11 mouse cellular contexts compared by ENCODE assay signal in the genomic region with DNA sequence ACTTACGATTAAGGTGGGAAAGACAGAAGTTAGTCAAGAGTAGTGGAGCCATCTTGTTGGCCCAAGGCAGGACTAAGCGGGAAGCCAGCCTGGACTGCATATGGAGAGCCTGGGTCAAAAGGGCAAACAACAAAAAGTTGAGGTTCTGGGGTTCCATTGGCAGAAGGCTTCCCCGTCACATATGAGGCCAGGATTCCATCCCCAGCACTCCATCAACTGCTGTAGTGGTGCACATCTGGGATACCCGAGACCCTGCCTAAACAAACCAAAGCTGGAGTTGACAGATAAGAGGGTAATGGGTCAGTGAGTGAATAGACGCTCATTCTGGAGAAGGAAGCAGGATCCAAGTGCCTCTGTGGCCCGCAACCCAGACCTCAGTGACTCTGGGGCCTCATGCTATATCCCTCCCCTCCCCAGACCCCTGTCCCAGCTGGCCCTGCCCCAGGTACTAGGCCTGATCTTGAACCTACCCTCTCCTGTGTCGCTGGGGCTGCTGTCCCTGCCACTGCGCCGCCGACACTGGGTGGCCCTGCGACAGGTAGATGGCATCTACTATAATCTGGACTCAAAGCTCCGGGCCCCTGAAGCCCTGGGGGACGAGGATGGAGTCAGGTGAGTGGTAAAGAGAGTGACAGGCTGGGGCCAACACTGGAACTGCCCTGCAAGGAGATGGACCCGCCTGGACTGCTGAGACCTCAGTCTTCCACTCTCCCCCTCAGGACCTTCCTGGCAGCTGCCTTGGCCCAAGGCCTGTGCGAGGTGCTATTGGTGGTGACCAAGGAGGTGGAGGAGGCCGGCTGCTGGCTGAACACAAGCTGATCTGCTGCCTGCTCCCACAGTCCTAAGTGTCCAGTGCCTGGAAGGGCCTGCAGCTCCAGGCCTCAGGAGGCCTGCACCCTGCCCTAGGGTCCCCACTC. TPM values are rescaled to one million over a fixed set of nuclear protein-coding genes. Genes with fewer than 3 reads are reported as not detected.
DNase-seq lines count a peak whose midpoint lies in the region; ATAC-seq and TF ChIP-seq lines count a peak whose summit lies in the region.
"Had no signal": no experiment of that assay in that cellular context is flagged by ENCODE, and none has a peak within 500 bp of the region (broad histone marks: within the 10 kb centered on the region; RNA-seq: fewer than 3 reads in every experiment).

No protein-coding gene starts in this region.

- H3K27me3 ChIP-seq in lung, embryonic 15.5 days, result no peaks in the 10 kb centered on the region
- peaks cover 19% of the 10 kb centered on the region for H3K27me3 ChIP-seq in embryonic facial prominence, embryonic 15.5 days
- H3K27me3 ChIP-seq in liver, embryonic 12.5 days (replicated peaks), result peaks cover 33% of the 10 kb centered on the region

- H3K9ac ChIP-seq in lung, embryonic 15.5 days, result no peak overlapping the region
- no peak overlapping the region for H3K9ac ChIP-seq in embryonic facial prominence, embryonic 15.5 days
- H3K9ac ChIP-seq in liver, embryonic 12.5 days, result peak overlapping the region; percentile 90

- WGBS in lung, embryonic 15.5 days, result 65% methylated on average over 16 of the region's 16 CpGs
- WGBS in lung, adult 2 months, result 71% methylated on average over 16 of the region's 16 CpGs
- WGBS in embryonic facial prominence, embryonic 15.5 days, result 80% methylated on average over 16 of the region's 16 CpGs
- WGBS in liver, embryonic 12.5 days (ENCODE audit: insufficient replicate concordance), result 77% methylated on average over 16 of the region's 16 CpGs

- intact Hi-C loops in heart, postnatal 14 days (cut with DNase I), result no loop called here

- no peak for ATAC-seq in lung, embryonic 15.5 days (ENCODE audit: borderline replicate concordance, extremely low read depth, low FRiP score, low TSS enrichment)
- no peak for ATAC-seq in embryonic facial prominence, embryonic 15.5 days (ENCODE audit: insufficient number of reproducible peaks, low FRiP score, low TSS enrichment, low read depth)
- ATAC-seq in liver, embryonic 12.5 days, result no peak
- ATAC-seq: activated CD4-positive, CD25-positive, alpha-beta regulatory T cell, adult 4 months had no signal

- TF ChIP-seq POLR2A in lung, adult 2 months (IDR thresholded peaks at IDR 0.05; ENCODE audit: borderline replicate concordance, extremely low read depth, low read depth, low read length), result no peak

- peak overlapping the region; percentile 80 for H3K27ac ChIP-seq in lung, embryonic 15.5 days
- H3K27ac ChIP-seq in embryonic facial prominence, embryonic 15.5 days (replicated peaks), result peak overlapping the region; percentile 8; the same call in 1 of the 2 replicates
- peak overlapping the region; percentile 96 for H3K27ac ChIP-seq in liver, embryonic 12.5 days
- H3K27ac ChIP-seq: kidney, postnatal 0 days had no signal

- no peak overlapping the region for H3K4me2 ChIP-seq in lung, embryonic 15.5 days
- no peak overlapping the region for H3K4me2 ChIP-seq in embryonic facial prominence, embryonic 15.5 days (replicated peaks)
- H3K4me2 ChIP-seq in liver, embryonic 12.5 days, result peak overlapping the region; percentile 88

- H3K4me1 ChIP-seq in lung, embryonic 15.5 days, result peaks cover 72% of the 10 kb centered on the region
- H3K4me1 ChIP-seq in lung, adult 2 months (ENCODE audit: control insufficient read depth, insufficient read depth, low read length), result peaks cover 13% of the 10 kb centered on the region
- H3K4me1 ChIP-seq in embryonic facial prominence, embryonic 15.5 days, result peaks cover 47% of the 10 kb centered on the region
- H3K4me1 ChIP-seq in liver, embryonic 12.5 days, result peaks cover 83% of the 10 kb centered on the region

- no peak for TF ChIP-seq CTCF in lung, adult 2 months (IDR thresholded peaks at IDR 0.05; ENCODE audit: insufficient read depth, low read length)

- no peaks in the 10 kb centered on the region for H3K36me3 ChIP-seq in lung, embryonic 15.5 days
- peaks cover 4% of the 10 kb centered on the region; the same call in 1 of the 2 replicates for H3K36me3 ChIP-seq in embryonic facial prominence, embryonic 15.5 days
- H3K36me3 ChIP-seq in liver, embryonic 12.5 days, result peaks cover 22% of the 10 kb centered on the region

- peak; percentile 93 for DNase-seq in heart, adult 11 months
- no peak for DNase-seq in heart, postnatal 14 days
- no peak for DNase-seq in lung, adult 2 months
- DNase-seq in spleen, postnatal 36 days (ENCODE audit: low spot score in 2 of 2), result no peak
- DNase-seq in spleen, adult 12 weeks (ENCODE audit: low spot score), result no peak

- H3K9me3 ChIP-seq in lung, embryonic 15.5 days, result no peaks in the 10 kb centered on the region
- H3K9me3 ChIP-seq in embryonic facial prominence, embryonic 15.5 days (replicated peaks), result no peaks in the 10 kb centered on the region
- no peaks in the 10 kb centered on the region for H3K9me3 ChIP-seq in liver, embryonic 12.5 days (replicated peaks)

- no peak overlapping the region for H3K4me3 ChIP-seq in lung, embryonic 15.5 days
- no peak overlapping the region for H3K4me3 ChIP-seq in lung, adult 2 months (replicated peaks; ENCODE audit: extremely low read depth, low read depth, low read length)
- no peak overlapping the region for H3K4me3 ChIP-seq in embryonic facial prominence, embryonic 15.5 days (replicated peaks)
- H3K4me3 ChIP-seq in liver, embryonic 12.5 days, result peak overlapping the region; percentile 85

RNA-seq across cellular contexts. Expression of a gene that starts 3.2 kb away (rescaled TPM):
- total RNA-seq in heart, postnatal 14 days (2021), result 100 to 1,000 TPM; 105 to 111 TPM
- 109 and 111 TPM in 2 replicates for polyA plus RNA-seq in lung, embryonic 15.5 days (2015; fragmentation: Nextera tagmentation; extraction: Ambion mirVana)
- polyA plus RNA-seq in lung, adult 2 months (2012; rRNA removed), result 164 and 175 TPM in 2 replicates
- polyA plus RNA-seq in embryonic facial prominence, embryonic 15.5 days (2015; fragmentation: Nextera tagmentation; extraction: Ambion mirVana), result 121 and 124 TPM in 2 replicates
- 189 and 194 TPM in 2 replicates for polyA plus RNA-seq in liver, embryonic 12.5 days (2016; fragmentation: Nextera tagmentation; extraction: Ambion mirVana)

RNA-seq across cellular contexts. Expression of a gene that starts 5.8 kb away (rescaled TPM):
- 1 to 10 TPM in 1 of 2 experiments, under 1 TPM in 1; 1.00 to 1.1 TPM for total RNA-seq in heart, postnatal 14 days (2021)
- polyA plus RNA-seq in lung, embryonic 15.5 days (2015; fragmentation: Nextera tagmentation; extraction: Ambion mirVana), result 0.62 and 0.88 TPM in 2 replicates
- 0.24 and 0.50 TPM in 2 replicates for polyA plus RNA-seq in lung, adult 2 months (2012; rRNA removed)
- 0.20 and 0.81 TPM in 2 replicates for polyA plus RNA-seq in embryonic facial prominence, embryonic 15.5 days (2015; fragmentation: Nextera tagmentation; extraction: Ambion mirVana)
- polyA plus RNA-seq in liver, embryonic 12.5 days (2016; fragmentation: Nextera tagmentation; extraction: Ambion mirVana), result 5.5 and 6.4 TPM in 2 replicates
- total RNA-seq: granulocyte monocyte progenitor cell, adult 5-6 weeks had no signal
- polyA plus RNA-seq: activated CD4-positive, CD25-positive, alpha-beta regulatory T cell, adult 4 months had no signal

RNA-seq across cellular contexts. Expression of a gene that starts 25.4 kb away (rescaled TPM):
- 10 to 100 TPM; 95.4 to 98.8 TPM for total RNA-seq in heart, postnatal 14 days (2021)
- 107 and 108 TPM in 2 replicates for polyA plus RNA-seq in lung, embryonic 15.5 days (2015; fragmentation: Nextera tagmentation; extraction: Ambion mirVana)
- polyA plus RNA-seq in lung, adult 2 months (2012; rRNA removed), result 250 and 268 TPM in 2 replicates
- polyA plus RNA-seq in embryonic facial prominence, embryonic 15.5 days (2015; fragmentation: Nextera tagmentation; extraction: Ambion mirVana), result 140 and 149 TPM in 2 replicates
- polyA plus RNA-seq in liver, embryonic 12.5 days (2016; fragmentation: Nextera tagmentation; extraction: Ambion mirVana), result 70.6 and 74.8 TPM in 2 replicates

RNA-seq across cellular contexts. Expression of a gene that starts 25.4 kb away (rescaled TPM):
- 1 to 10 TPM; 5.3 to 6.5 TPM for total RNA-seq in heart, postnatal 14 days (2021)
- polyA plus RNA-seq in lung, embryonic 15.5 days (2015; fragmentation: Nextera tagmentation; extraction: Ambion mirVana), result 9.1 and 11.1 TPM in 2 replicates
- 9.5 and 10.3 TPM in 2 replicates for polyA plus RNA-seq in lung, adult 2 months (2012; rRNA removed)
- 12.0 and 14.7 TPM in 2 replicates for polyA plus RNA-seq in embryonic facial prominence, embryonic 15.5 days (2015; fragmentation: Nextera tagmentation; extraction: Ambion mirVana)
- 2.8 and 3.3 TPM in 2 replicates for polyA plus RNA-seq in liver, embryonic 12.5 days (2016; fragmentation: Nextera tagmentation; extraction: Ambion mirVana)

RNA-seq across cellular contexts. Expression of a gene that starts 42.1 kb away (rescaled TPM):
- total RNA-seq in heart, postnatal 14 days (2021), result 10 to 100 TPM; 18.7 to 19.7 TPM
- polyA plus RNA-seq in lung, embryonic 15.5 days (2015; fragmentation: Nextera tagmentation; extraction: Ambion mirVana), result 0.88 and 0.98 TPM in 2 replicates
- 4.5 and 4.9 TPM in 2 replicates for polyA plus RNA-seq in lung, adult 2 months (2012; rRNA removed)
- polyA plus RNA-seq in embryonic facial prominence, embryonic 15.5 days (2015; fragmentation: Nextera tagmentation; extraction: Ambion mirVana), result 1.3 TPM in 2 replicates
- polyA plus RNA-seq in liver, embryonic 12.5 days (2016; fragmentation: Nextera tagmentation; extraction: Ambion mirVana), result 0.07 TPM in 1 of 2 replicates, not detected in the other
- total RNA-seq: granulocyte monocyte progenitor cell, adult 5-6 weeks had no signal
- polyA plus RNA-seq: activated CD4-positive, CD25-positive, alpha-beta regulatory T cell, adult 4 months had no signal

Comparison
In these comparisons a context has a peak if more than half of its experiments do, and no peak if none do; other contexts are left out.
1. H3K27ac ChIP-seq: peak in every context shown above with its lines; median percentile 96 in liver, embryonic 12.5 days; 80 in lung, embryonic 15.5 days; 8 in embryonic facial prominence, embryonic 15.5 days.